Mouse (Mus musculus) frontal cortex, postnatal 36 days (tissue): ENCODE measurements around the gene Tbc1d21.

Experiments
- DNase-seq, 2 experiments: peaks; one replicate each; pipeline ENCODE4 v3.0.0; 2022; ENCODE audit warnings: low spot score in 2 of 2

Tbc1d21 gene

GRCm38 (mm10) chr9:58370355-58370754 is at the start of gene Tbc1d21:
Tbc1d21 (minus strand) TSS chr9:58370455.
- DNase-seq: no peak

- no peak for DNase-seq
Measured at GRCm38 (mm10) chr9:58411556-58411955, 41.3 kb upstream of the Tbc1d21 start.

DNA sequence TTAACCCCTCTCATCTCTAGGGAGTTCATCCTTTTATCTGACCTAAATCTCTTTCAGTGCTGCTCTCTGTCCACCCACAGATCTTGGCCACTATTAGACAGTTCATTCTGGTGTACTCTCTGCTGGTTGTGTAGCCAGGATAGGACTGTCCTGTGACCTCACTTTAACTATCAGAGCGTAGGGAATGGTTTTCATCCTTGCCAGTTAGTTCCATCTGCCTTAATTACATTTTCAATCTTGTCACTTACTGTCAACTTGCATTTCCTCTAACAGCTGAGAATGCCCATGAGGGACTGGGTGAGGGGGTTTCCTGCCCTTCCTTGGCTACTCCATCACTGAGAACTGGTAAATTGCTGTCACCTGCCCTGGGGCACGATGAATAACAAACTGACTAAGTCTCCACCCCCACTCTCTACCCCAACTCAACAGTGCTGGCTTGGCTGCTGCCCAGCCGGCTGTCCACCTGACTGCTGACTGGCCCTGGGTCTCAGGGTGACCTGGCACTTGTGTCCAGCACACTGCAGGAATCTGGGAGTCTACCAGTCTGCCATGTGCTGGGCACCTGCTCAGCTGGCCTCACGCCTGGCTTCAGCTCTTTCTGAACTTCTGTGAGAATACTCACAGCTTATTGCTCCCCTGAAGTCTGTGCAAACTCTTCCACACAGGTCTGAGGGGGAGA is 39.9 kb upstream of the Tbc1d21 start:
- DNase-seq: peak in 1 of 2 experiments; percentile 12

- DNase-seq: peak in 1 of 2 experiments; percentile 20
Measured at GRCm38 (mm10) chr9:58409247-58409646, 39.0 kb upstream of the Tbc1d21 start.

GRCm38 (mm10) chr9:58404412-58404811 is 34.2 kb upstream of the Tbc1d21 start:
- no peak for DNase-seq

GRCm38 (mm10) chr9:58401371-58402082 is 31.3 kb upstream of the Tbc1d21 start:
- no peak for DNase-seq

DNA sequence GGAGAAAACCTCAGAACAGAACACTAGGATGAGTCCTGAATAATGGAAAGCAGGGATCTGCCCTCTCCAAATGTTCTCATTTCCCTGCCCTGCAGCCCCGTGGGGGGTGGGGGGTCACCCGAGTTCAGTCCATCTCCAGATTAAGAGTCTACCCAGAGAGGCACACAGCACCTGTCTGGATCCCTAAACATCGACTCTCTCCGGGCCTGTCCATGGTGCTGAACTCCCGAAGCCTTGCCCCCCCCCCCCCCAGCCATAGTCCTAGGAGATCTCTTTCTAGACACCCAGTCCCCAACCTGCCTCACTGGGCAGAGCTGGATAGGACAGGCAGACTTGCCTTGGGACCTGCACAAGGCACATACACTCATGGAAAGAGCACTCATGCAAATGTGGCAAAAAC is 29.4 kb upstream of the Tbc1d21 start:
- no peak for DNase-seq

DNA sequence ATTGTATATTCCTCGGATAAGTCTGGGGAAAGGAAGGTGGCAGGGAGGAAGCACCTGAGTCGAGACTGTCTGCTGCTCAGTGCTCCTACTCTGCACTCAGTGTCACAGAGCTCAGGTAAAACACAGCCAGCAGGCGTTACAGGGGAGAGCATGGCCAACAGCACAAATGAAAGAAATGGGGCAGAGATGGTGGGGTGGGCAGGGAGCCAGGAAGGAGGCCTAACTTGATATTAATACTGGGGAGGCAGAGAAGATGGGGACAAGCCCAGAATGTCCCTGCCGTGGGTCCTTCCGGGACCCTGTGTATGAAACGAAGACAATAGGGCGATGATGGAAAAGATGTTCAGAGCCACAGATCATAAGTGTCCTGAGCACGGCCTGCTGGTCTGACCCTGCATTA is 24.4 kb upstream of the Tbc1d21 start:
- DNase-seq: no peak

DNA sequence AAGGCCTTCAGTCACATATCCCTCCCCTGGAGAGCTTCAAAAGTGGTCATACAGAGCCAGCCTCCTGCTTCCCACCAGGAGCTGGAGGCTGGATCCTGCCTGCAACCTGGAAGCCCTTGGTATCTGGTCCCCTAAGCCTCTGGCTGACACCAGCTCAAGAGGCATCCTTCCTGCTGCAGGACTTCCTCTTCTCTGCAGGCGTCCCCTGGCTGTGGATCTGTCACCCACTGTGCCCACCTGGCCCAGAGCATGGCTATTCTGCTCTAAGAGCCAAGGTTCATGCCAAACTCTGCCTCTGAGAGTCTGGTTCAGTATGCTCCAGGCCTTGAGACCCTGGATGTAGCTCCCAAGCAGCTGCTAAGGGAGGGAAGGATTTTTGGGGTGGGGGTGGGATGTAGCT is 23.6 kb upstream of the Tbc1d21 start:
- no peak for DNase-seq

- no peak for DNase-seq
Measured at GRCm38 (mm10) chr9:58388381-58388780, 18.1 kb upstream of the Tbc1d21 start.

- no peak for DNase-seq
Measured at GRCm38 (mm10) chr9:58378878-58379277, 8.6 kb upstream of the Tbc1d21 start.

- peak; percentile 51 to 67 for DNase-seq
Measured at GRCm38 (mm10) chr9:58373912-58374431, 3.7 kb upstream of the Tbc1d21 start.

DNA sequence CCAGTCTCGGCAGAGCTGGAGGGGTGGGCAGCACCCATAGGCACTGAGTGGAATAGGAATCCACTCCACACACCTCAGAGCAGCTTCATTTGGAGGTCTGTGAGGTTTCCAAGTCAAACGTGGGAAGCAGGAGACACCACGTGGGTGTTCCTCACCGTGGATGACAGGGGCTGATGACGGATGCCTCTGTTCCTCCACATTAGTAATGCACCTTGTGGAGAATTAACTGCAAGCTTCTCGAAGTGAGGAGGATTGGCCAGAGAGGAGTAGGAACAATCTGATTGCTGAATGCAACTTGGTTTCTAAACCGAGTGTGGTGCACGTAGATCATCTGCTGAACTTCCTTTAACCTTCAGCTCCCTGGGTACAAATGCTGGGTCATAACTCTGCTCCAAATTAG is 1.7 kb upstream of the Tbc1d21 start:
- DNase-seq: no peak

DNA sequence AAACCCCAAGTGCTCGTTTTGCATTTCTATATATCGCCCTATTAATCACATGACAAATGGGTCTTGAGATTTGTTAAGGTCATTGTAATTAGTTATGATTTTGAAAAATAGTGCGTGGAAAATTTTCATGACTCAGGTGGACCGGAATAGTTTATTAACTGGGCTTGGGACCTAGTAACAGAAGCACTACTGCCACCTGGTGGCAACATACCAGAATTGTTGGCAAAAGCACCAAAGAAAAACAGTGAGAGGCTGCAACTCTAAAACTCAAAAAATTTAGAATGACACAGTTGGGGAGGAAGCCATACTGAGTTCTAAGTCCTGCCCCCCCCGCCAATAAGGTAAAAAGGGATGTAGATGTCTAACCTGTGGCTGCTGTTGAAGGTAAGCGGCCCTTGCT is 611 bp downstream of the Tbc1d21 start:
- peak in 1 of 2 experiments; percentile 42 for DNase-seq

GRCm38 (mm10) chr9:58364325-58364724 is 5.9 kb downstream of the Tbc1d21 start:
- DNase-seq: peak in 1 of 2 experiments; percentile 34

DNA sequence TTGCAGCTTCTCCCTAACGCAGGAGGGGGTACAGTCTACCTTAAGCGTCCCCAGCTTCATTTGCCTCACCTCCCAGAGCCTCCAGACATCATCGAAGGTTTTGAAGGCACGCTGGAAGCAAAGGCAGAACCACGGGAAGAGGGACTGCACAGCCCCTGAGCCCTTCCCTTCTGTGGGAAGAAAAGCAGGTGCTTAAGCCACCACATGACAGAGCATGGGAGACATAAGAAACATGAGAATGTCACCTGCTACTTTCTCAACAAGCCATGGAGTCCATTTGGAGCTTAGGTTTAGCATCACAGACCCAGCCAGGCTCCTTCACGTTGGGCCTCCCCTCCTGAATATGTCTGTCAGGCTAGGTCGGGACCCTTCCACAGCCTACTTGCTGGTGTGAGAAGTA is 8.3 kb downstream of the Tbc1d21 start:
- DNase-seq: no peak

DNA sequence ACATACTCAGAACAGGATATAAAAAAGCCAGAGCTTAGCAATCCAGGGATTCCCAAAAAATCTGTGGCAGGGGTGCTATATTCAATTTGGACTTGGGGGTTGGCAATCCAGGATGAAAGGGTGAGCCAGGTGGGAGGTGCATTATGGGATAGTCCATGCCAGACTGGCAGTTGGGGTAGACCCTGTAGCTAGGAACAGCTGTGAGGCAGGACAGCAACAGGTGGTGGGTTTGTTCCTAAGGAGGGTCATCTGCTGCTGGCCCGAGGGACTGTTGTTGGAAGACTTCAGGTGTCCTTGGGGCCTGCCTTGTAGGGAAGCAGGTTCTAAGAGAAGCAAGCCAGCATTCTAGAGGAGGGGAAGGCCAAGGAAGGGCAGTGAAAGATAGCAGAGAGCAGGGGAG is 8.9 kb downstream of the Tbc1d21 start:
- no peak for DNase-seq

DNA sequence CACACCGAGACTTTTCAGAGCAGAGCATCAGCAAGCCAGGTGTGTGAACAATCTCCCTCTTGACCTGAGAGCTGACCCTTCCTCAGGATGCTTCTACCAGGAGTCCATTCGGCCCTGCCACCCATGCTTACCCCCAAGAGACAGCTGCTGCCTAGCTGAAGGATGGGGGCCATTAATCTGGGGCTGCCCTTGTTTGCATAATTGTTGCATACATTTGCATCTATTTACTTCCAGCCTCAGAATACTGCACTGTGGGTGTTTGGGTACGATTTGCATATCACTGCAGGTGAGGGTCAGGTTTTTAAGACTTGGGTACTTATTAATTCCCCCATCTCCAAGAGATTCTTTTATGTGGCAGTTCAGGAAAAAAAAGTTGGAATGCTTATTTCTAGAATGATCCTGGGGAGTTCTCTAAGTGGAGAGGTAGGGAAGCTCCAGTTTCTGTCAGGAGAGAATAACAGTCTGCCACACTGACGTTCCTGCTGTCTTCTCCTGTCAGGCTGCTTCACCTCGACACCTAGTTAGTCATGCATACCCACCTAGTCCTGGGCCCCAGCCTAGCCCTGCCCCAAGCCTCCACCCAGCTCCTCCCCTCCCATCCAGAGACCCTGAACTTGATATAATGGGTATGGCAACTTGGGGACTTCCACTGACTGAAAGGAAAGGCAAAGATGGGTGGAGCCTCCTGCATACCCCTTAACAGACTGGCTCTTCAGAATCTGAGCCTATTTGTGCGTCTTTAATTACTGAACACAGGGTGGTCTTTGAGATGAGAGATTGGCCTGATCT is 14.8 kb downstream of the Tbc1d21 start:
- DNase-seq: no peak

GRCm38 (mm10) chr9:58354701-58355100 is 15.6 kb downstream of the Tbc1d21 start:
- no peak for DNase-seq

DNA sequence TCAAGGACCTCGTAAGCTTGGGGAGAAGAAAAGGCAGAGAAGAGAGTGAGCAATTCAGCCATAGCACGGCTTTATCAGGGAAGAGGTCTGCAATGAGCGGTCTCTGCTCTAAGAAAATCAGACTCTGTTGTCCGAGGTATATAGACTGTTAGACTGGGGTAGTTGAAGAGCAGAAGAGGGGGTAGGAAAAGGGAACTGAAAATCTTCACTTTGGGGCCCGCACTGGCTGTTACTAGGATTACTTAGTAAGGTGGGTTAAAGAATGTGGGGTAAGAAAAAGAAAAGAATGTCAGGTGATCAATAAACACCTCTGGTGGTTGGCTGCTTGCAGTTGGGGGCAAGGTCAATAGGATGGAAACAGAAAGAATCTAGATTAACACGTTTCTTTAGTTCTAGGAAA is 17.0 kb downstream of the Tbc1d21 start:
- no peak for DNase-seq

DNA sequence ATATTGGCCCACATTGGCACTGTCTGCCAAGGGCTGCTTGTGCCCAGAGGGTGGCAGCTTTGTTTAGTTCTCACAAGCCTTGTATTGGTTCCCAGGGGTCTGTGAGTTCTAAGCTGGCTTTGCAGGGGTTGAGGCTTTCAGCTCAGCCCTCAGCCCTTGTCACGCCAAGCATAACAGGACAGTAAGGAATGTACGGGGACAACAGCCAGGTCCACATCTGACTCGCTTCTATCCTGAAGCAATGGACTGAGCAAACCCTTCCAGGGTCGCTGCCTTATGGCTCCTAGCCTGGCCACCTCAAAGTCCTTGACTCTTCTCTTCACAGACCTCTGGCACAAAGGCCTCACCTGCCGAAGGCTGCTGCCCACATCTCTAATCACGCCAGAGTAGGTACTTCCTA is 22.5 kb downstream of the Tbc1d21 start:
- DNase-seq: no peak

- no peak for DNase-seq
Measured at GRCm38 (mm10) chr9:58346498-58346897, 23.8 kb downstream of the Tbc1d21 start.
